Mouse (Mus musculus) forebrain, embryonic 14.5 days (tissue): ENCODE data around the gene Sdk2. TPM values are rescaled to one million over a fixed set of nuclear protein-coding genes. Genes with fewer than 3 reads are reported as not detected.
A peak's percentile ranks its signal among the peaks of the same experiment; 100 is the strongest.

Source experiments
- ATAC-seq: fragments of 200-750 bp; cut with Nextera tagmentation; 2 replicates; pipeline ENCODE4 v1.8.0; 2017; ENCODE audit warnings: mild to moderate bottlenecking, moderate library complexity
- DNase-seq: peaks from one replicate; pipeline ENCODE4 v3.0.0-alpha.2; 2015; ENCODE audit warnings: low spot score
- H3K27ac ChIP-seq: fragments of 300-500 bp; sonication (generic); 2 replicates; pipeline ENCODE4 v1.5.1; 2014; ENCODE audit warnings: low read depth, mild to moderate bottlenecking, control low read depth, low read length, moderate library complexity
- H3K27me3 ChIP-seq: fragments of 300-500 bp; sonication (generic); replicated peaks from 2 replicates; pipeline ENCODE4 v1.6.1; 2014; ENCODE audit warnings: low read length, control low read depth, mixed read lengths; ENCODE audit not compliant: control insufficient read depth, insufficient read depth
- H3K36me3 ChIP-seq: fragments of 300-500 bp; sonication (generic); 2 replicates; pipeline ENCODE4 v1.6.1; 2014; ENCODE audit warnings: low read length, control low read depth; ENCODE audit not compliant: control insufficient read depth, insufficient read depth
- H3K4me1 ChIP-seq: fragments of 300-500 bp; sonication (generic); 2 replicates; pipeline ENCODE4 v1.6.1; 2014; ENCODE audit warnings: antibody characterized with exemption, low read length, control low read depth; ENCODE audit not compliant: control insufficient read depth, insufficient read depth
- H3K4me2 ChIP-seq: fragments of 300-500 bp; sonication (generic); 2 replicates; pipeline ENCODE4 v1.6.1; 2014; ENCODE audit warnings: mild to moderate bottlenecking, control low read depth, low read length
- H3K4me3 ChIP-seq: fragments of 300-500 bp; sonication (generic); 2 replicates; pipeline ENCODE4 v1.5.1; 2014; ENCODE audit warnings: low read depth, low read length, control low read depth
- H3K9ac ChIP-seq: fragments of 300-500 bp; sonication (generic); 2 replicates; pipeline ENCODE4 v1.6.1; 2014; ENCODE audit warnings: mild to moderate bottlenecking, low read length, control low read depth, moderate library complexity
- H3K9me3 ChIP-seq: fragments of 300-500 bp; sonication (generic); replicated peaks from 2 replicates; pipeline ENCODE4 v1.6.1; 2016; ENCODE audit warnings: low read length, control low read depth, mixed read lengths; ENCODE audit not compliant: control insufficient read depth
- WGBS: fragments of 180-500 bp; shearing (Covaris S2); extraction: QIAGEN DNeasy Blood & Tissue Kit; methylation state at CpG from one replicate; pipeline ENCODE4 v1.1.7; 2014; 5-methylcytosine and 5-hydroxymethylcytosine counted together
- polyA plus RNA-seq: library from polyadenylated mRNA; unstranded; fragments of >200 nt; fragmentation: Nextera tagmentation; extraction: Ambion mirVana; gene quantifications from 2 replicates; pipeline ENCODE4 v1.2.1, GENCODE M21; 2014

Sdk2 gene
- polyA plus RNA-seq, 1 experiment from 2014 or later = 1.1 TPM

- H3K4me1 ChIP-seq = no peaks in the 10 kb centered on the region
- H3K27me3 ChIP-seq = no peaks in the 10 kb centered on the region
- H3K4me2 ChIP-seq = no peak overlapping the region
- WGBS = 64% methylated on average over 7 of the region's 7 CpGs
- no peak overlapping the region for H3K27ac ChIP-seq
- no peaks in the 10 kb centered on the region for H3K9me3 ChIP-seq
- DNase-seq = peak; percentile 41
- H3K9ac ChIP-seq = no peak overlapping the region
- 0 out of 2 replicates have a peak, but pooled peaks have one; percentile 57 for ATAC-seq
- no peaks in the 10 kb centered on the region for H3K36me3 ChIP-seq
- H3K4me3 ChIP-seq = no peak overlapping the region
Measured at GRCm38 (mm10) chr11:113886299-113886698, 180.5 kb downstream of the Sdk2 start.

- Histone ChIP-seq H3K4me2 (no peak overlapping the region), H3K9ac (no peak overlapping the region), H3K27ac (no peak overlapping the region), H3K36me3 (no peaks in the 10 kb centered on the region), H3K27me3 (no peaks in the 10 kb centered on the region), H3K9me3 (no peaks in the 10 kb centered on the region), H3K4me3 (no peak overlapping the region), H3K4me1 (no peaks in the 10 kb centered on the region)
- 73% methylated on average over 11 of the region's 11 CpGs for WGBS
- no peak for ATAC-seq
- DNase-seq = no peak
Measured at GRCm38 (mm10) chr11:113884962-113885361, 181.9 kb downstream of the Sdk2 start.

DNA sequence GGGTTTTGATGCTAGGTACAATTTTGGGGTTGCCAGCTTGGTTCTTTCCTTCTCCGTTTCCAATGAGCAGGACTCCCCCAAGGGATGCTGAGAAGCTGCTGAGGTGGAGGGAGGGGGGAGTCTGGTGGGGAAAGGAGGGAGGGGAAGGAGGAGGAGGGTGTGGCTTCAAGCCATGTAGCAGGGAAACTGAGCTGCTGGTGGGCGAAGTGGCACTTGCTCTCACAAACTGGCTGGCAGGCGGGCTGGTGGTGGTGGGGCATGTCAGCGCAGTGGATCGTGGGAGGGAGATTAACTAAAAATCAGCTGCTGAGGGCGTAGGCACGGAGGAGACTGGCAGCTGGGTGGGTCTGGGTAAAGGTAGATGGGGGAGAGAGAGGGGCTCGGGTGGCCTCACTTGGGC, 183.8 kb downstream of the Sdk2 start:
- Histone ChIP-seq H3K27ac (no peak overlapping the region), H3K4me2 (no peak overlapping the region), H3K4me1 (no peaks in the 10 kb centered on the region), H3K27me3 (no peaks in the 10 kb centered on the region), H3K9me3 (no peaks in the 10 kb centered on the region), H3K36me3 (no peaks in the 10 kb centered on the region), H3K9ac (no peak overlapping the region), H3K4me3 (no peak overlapping the region)
- DNase-seq (no peak), ATAC-seq (no peak)
- 63% methylated on average over 8 of the region's 8 CpGs for WGBS

DNA sequence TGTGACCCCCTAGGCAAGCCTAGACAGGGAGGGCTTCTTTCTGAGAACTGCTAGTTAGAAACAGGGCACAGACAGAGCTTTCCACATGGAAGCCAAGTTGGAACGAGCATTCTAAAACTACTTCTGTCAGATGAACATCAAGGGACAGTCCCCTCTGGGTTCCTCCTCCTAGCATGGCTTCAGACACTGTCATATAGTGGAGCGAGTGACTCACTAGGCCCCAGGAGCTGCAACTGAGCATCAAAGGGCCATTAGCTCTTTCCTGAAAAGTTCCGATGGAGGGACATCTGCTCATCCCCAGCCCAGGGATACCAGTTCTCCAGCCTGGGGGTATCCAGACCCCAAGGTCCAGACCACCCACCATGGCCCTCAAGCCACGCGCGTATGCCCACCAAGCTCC, 185.0 kb downstream of the Sdk2 start:
- no peaks in the 10 kb centered on the region for H3K36me3 ChIP-seq
- H3K9me3 ChIP-seq = no peaks in the 10 kb centered on the region
- H3K27ac ChIP-seq = no peak overlapping the region
- DNase-seq (no peak), ATAC-seq (no peak)
- no peak overlapping the region for H3K4me2 ChIP-seq
- H3K9ac ChIP-seq = no peak overlapping the region
- no peaks in the 10 kb centered on the region for H3K27me3 ChIP-seq
- WGBS = 85% methylated on average over 6 of the region's 6 CpGs
- no peaks in the 10 kb centered on the region for H3K4me1 ChIP-seq
- no peak overlapping the region for H3K4me3 ChIP-seq

GRCm38 (mm10) chr11:113867066-113867465, 199.8 kb downstream of the Sdk2 start:
- Histone ChIP-seq H3K4me1 (no peaks in the 10 kb centered on the region), H3K27me3 (no peaks in the 10 kb centered on the region), H3K9me3 (no peaks in the 10 kb centered on the region), H3K27ac (no peak overlapping the region), H3K36me3 (no peaks in the 10 kb centered on the region), H3K4me2 (no peak overlapping the region), H3K4me3 (no peak overlapping the region), H3K9ac (no peak overlapping the region)
- DNase-seq (no peak), ATAC-seq (no peak)
- 92% methylated on average over 8 of the region's 8 CpGs for WGBS

DNA sequence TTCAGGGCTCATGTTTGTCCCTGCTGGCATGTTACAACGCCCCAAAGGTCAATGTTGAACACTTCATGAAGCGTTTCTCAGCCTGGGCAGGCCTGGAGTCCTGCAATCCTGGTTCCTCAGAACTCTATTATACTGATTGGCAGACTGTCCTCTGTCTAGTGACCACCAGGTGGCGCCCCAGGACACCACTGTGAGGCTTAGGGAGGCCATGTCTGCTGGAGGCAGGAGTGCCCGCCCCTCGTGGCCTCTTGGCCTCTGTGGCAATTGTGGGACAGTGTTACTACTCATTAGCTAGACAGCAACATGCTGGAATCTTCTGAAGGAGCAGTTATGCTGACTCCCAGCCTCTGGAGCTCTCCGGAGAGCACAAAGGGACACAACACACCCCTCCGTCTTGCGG, 201.2 kb downstream of the Sdk2 start:
- Histone ChIP-seq H3K27ac (no peak overlapping the region), H3K9ac (no peak overlapping the region), H3K36me3 (no peaks in the 10 kb centered on the region), H3K9me3 (no peaks in the 10 kb centered on the region), H3K27me3 (no peaks in the 10 kb centered on the region), H3K4me3 (no peak overlapping the region), H3K4me1 (no peaks in the 10 kb centered on the region), H3K4me2 (no peak overlapping the region)
- 37% methylated on average over 8 of the region's 8 CpGs for WGBS
- DNase-seq (peak; percentile 90), ATAC-seq (peak; percentile 77)

DNA sequence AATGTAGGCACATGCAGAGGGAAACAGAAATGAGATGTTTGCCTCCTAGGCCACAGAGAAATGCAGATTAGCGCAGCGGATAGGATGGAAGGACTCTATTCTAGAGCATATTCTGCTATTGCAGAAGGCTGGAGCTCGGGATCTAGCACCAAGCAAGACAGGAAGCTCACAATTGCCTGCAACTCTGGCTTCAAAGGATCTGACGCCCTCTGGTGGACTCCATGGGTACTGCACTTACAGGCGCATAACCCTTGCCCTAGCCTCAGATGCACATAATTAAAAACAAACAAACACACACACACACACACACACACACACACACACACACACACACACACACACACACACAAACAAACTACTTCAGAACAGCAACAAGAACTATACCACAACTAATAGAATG, 203.4 kb downstream of the Sdk2 start:
- H3K36me3 ChIP-seq = no peaks in the 10 kb centered on the region
- H3K9me3 ChIP-seq = no peaks in the 10 kb centered on the region
- H3K4me2 ChIP-seq = no peak overlapping the region
- no peak overlapping the region for H3K9ac ChIP-seq
- DNase-seq (peak; percentile 17), ATAC-seq (no peak)
- 71% methylated on average over 5 of the region's 5 CpGs for whole genome bisulfite sequencing
- no peak overlapping the region for H3K4me3 ChIP-seq
- no peaks in the 10 kb centered on the region for H3K27me3 ChIP-seq
- no peak overlapping the region for H3K27ac ChIP-seq
- no peaks in the 10 kb centered on the region for H3K4me1 ChIP-seq

DNA sequence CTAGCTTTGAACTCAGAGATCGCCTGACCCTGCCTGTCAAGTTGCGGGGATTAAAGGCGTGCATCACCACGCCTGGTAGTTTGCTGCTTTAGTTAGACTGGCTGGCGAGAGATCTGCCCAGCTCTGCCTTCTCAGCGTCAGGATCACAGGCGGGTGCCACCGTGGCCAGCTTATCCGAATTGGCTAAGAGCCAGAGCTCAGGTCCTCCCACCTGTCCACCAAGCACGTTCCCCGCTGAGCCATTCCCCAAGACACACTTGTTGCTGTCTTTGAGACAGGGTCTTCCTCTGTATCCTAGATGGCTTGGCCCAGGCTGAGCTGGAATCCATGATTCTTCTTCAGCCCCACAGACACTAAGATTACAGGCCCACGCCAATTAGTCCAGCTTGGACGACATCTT, 211.2 kb downstream of the Sdk2 start:
- DNase-seq (no peak), ATAC-seq (no peak)
- Histone ChIP-seq H3K9me3 (no peaks in the 10 kb centered on the region), H3K27ac (no peak overlapping the region), H3K27me3 (no peaks in the 10 kb centered on the region), H3K9ac (no peak overlapping the region), H3K36me3 (no peaks in the 10 kb centered on the region), H3K4me2 (no peak overlapping the region), H3K4me1 (no peaks in the 10 kb centered on the region), H3K4me3 (no peak overlapping the region)
- 77% methylated on average over 13 of the region's 13 CpGs for WGBS

DNA sequence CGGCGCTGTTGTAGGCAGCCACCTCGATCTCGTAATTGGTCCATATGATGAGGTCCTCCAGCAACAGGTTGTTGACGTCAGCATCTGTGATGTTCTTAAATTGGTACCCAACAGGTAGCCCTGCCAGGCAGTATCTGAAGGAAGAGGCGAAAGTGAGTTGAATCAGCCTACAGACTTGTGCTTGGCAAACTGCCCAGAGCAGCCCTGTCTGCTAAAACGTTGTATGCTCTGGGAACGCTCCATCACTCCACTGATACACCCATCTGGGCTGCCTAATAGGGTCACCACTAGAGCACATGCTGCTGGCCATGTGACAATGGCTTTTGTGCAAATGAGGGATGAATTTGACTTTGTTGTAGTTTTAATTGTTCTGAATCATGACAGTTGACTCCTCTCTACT, 215.1 kb downstream of the Sdk2 start:
- no peak overlapping the region for H3K4me3 ChIP-seq
- 70% methylated on average over 8 of the region's 8 CpGs for WGBS
- no peak overlapping the region for H3K4me2 ChIP-seq
- no peak for ATAC-seq
- no peaks in the 10 kb centered on the region for H3K27me3 ChIP-seq
- no peak overlapping the region for H3K9ac ChIP-seq
- no peak overlapping the region for H3K27ac ChIP-seq
- peak; percentile 42 for DNase-seq
- H3K9me3 ChIP-seq = no peaks in the 10 kb centered on the region
- no peaks in the 10 kb centered on the region for H3K4me1 ChIP-seq
- no peaks in the 10 kb centered on the region for H3K36me3 ChIP-seq
